Mouse (Mus musculus): Measurements from ENCODE around the gene Fscn3. TPM values are rescaled to one million over a fixed set of nuclear protein-coding genes. Genes with fewer than 3 reads are reported as not detected.
A peak's percentile ranks its signal among the peaks of the same experiment; 100 is the strongest.

Fscn3 gene
- polyA plus RNA-seq, 1 experiment: 0.05 TPM

DNA sequence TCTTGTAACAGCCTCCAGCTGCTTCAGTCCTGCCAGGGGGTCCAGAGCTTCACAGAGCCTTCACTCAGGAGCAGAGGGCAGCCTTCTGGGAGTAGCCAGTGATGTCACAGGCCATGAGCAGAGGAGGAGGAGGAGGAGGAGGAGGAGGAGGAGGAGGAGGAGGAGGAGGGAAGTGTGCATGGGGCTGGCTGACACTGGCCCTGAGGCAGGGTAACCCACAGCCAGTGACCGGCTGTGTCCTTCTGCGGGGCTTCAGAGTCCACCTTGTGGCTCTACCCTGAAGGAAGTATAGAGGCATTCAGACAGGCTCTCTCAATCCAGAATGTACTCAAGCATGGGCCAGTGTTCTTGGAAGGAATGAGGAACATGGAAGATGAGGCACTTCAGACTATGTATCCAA, 21.7 kb downstream of the Fscn3 start, which contains the start of gene Pax4:
Pax4 (minus strand) TSS at position 101 of the 400 bp plus-strand sequence.
- no peak for TF ChIP-seq POLR2A (IDR thresholded peaks at IDR 0.05; ENCODE audit: low read depth, low read length)
- TF ChIP-seq CTCF (conservative IDR thresholded peaks at IDR 0.05; ENCODE audit: insufficient read depth, insufficient read length, low read depth, low read length): no peak
- H3K27me3 ChIP-seq (replicated peaks; ENCODE audit: control insufficient read depth, insufficient read depth, low read length): no peaks in the 10 kb centered on the region
- no peak within 1 kb of the TSS for H3K4me3 ChIP-seq (ENCODE audit: insufficient read depth, low read depth, low read length)
- no peak for DNase-seq
- no peaks in the 10 kb centered on the region for H3K36me3 ChIP-seq (ENCODE audit: control insufficient read depth, insufficient read depth, low read length)
- no peak within 1 kb of the TSS for H3K27ac ChIP-seq (ENCODE audit: insufficient read depth, low read depth, low read length)
- H3K4me1 ChIP-seq (ENCODE audit: control insufficient read depth, insufficient read depth, low read length): no peaks in the 10 kb centered on the region
- 65% methylated on average over 2 of the region's 2 CpGs for WGBS

DNA sequence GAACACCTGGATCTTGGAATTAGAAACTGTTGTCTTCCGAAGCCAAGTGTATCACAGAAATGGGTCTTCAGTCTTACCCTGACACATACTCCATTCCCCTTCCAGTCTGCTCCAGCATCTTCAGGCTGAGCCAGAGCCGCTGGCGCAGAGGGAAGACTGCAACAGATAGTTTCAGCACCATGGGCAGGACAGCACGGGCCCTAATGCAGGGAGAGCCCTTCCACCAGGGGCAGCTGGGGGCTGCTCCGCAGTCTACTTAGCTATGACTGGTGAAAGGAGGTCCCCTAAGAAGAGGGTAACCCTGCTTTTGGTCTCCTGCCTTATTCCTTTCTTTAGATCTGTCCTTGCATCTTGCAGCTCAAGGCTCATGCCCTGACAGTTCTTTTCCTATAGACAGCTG, 22.9 kb downstream of the Fscn3 start:
- H3K27me3 ChIP-seq (replicated peaks; ENCODE audit: control insufficient read depth, insufficient read depth, low read length): no peaks in the 10 kb centered on the region
- no peaks in the 10 kb centered on the region for H3K36me3 ChIP-seq (ENCODE audit: control insufficient read depth, insufficient read depth, low read length)
- H3K4me1 ChIP-seq (ENCODE audit: control insufficient read depth, insufficient read depth, low read length): no peaks in the 10 kb centered on the region
- WGBS: 13% methylated on average over 5 of the region's 5 CpGs
- no peak for TF ChIP-seq POLR2A (IDR thresholded peaks at IDR 0.05; ENCODE audit: low read depth, low read length)
- no peak for DNase-seq
- no peak overlapping the region for H3K4me3 ChIP-seq (ENCODE audit: insufficient read depth, low read depth, low read length)
- H3K27ac ChIP-seq (ENCODE audit: insufficient read depth, low read depth, low read length): no peak overlapping the region

DNA sequence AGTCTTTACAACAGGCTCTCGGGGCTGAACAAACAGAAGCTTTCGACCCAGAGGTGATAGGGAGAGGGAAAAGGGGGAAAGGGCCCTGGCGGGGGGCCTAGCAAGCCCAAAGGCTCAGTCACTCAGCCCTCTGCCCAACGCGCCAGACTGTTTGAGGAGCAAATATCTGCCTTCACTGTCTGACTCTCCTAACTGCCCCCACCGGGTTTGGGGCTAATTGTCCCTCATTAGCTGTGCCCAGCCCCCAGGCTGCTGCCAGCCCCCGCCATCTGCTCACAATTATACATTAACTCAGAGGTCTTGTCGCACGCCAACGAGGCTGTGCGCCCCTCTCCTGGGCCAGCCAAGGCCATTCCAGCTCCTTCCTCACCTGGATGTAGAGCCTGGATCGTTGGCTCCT, 23.4 kb downstream of the Fscn3 start:
- Histone ChIP-seq H3K4me1 (ENCODE audit: control insufficient read depth, insufficient read depth, low read length) (no peaks in the 10 kb centered on the region), H3K27me3 (replicated peaks; ENCODE audit: control insufficient read depth, insufficient read depth, low read length) (no peaks in the 10 kb centered on the region), H3K4me3 (ENCODE audit: insufficient read depth, low read depth, low read length) (no peak overlapping the region), H3K36me3 (ENCODE audit: control insufficient read depth, insufficient read depth, low read length) (no peaks in the 10 kb centered on the region), H3K27ac (ENCODE audit: insufficient read depth, low read depth, low read length) (no peak overlapping the region)
- no peak for TF ChIP-seq POLR2A (IDR thresholded peaks at IDR 0.05; ENCODE audit: low read depth, low read length)
- TF ChIP-seq CTCF (conservative IDR thresholded peaks at IDR 0.05; ENCODE audit: insufficient read depth, insufficient read length, low read depth, low read length): no peak
- no peak for DNase-seq
- WGBS: 2% methylated on average over 12 of the region's 12 CpGs

DNA sequence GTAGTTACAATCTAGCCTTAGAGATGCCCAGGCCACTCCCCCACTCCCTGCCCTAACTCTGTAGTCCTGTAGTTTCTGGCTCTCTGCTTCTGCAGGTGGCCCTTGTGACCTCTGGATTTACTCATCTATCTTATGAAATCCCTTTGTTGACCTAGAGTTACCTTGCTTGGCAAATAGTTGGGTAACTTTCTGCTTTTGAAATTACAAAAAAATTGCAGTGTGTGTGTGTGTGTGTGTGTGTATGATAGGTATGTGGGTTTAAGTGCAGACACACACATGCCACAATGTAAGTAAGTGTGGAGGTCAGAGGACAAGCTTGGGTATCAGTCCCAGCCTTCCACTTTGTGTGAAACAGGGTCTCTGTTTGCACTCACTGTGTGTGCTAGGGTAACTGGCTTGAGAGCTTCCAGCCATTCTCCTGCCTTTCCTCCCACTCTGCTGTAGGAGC, 31.7 kb downstream of the Fscn3 start:
- Histone ChIP-seq H3K36me3 (ENCODE audit: control insufficient read depth, insufficient read depth, low read length) (no peaks in the 10 kb centered on the region), H3K27ac (ENCODE audit: insufficient read depth, low read depth, low read length) (no peak overlapping the region), H3K4me1 (ENCODE audit: control insufficient read depth, insufficient read depth, low read length) (no peaks in the 10 kb centered on the region), H3K4me3 (ENCODE audit: insufficient read depth, low read depth, low read length) (no peak overlapping the region), H3K27me3 (replicated peaks; ENCODE audit: control insufficient read depth, insufficient read depth, low read length) (no peaks in the 10 kb centered on the region)
- no peak for DNase-seq
- TF ChIP-seq CTCF (conservative IDR thresholded peaks at IDR 0.05; ENCODE audit: insufficient read depth, insufficient read length, low read depth, low read length): no peak
- no peak for TF ChIP-seq POLR2A (IDR thresholded peaks at IDR 0.05; ENCODE audit: low read depth, low read length)

DNA sequence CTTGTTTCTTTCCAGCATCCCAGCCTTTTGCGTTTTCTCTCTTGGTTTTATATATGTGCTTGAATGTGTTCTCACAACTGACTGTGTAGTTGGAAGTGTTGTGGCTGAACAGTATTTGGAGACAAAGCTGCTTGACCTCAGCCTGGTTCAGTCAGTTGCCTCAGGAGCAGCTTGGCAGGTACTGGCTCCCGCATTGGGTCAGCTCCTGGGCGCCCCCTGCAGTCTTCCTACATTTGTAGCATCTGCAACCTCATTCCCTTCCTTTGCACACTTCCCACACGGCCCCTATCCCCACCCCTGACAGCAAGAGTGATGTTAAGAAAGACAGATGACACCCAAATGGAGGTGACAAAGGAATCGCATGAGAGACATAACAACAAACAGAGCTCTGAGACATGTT, 32.9 kb downstream of the Fscn3 start:
- H3K4me3 ChIP-seq (ENCODE audit: insufficient read depth, low read depth, low read length): no peak overlapping the region
- no peaks in the 10 kb centered on the region for H3K4me1 ChIP-seq (ENCODE audit: control insufficient read depth, insufficient read depth, low read length)
- peak; percentile 78 for DNase-seq
- TF ChIP-seq CTCF (conservative IDR thresholded peaks at IDR 0.05; ENCODE audit: insufficient read depth, insufficient read length, low read depth, low read length): peak; percentile 80
- TF ChIP-seq POLR2A (IDR thresholded peaks at IDR 0.05; ENCODE audit: low read depth, low read length): no peak
- no peaks in the 10 kb centered on the region for H3K36me3 ChIP-seq (ENCODE audit: control insufficient read depth, insufficient read depth, low read length)
- no peaks in the 10 kb centered on the region for H3K27me3 ChIP-seq (replicated peaks; ENCODE audit: control insufficient read depth, insufficient read depth, low read length)
- WGBS: 5% methylated on average over 5 of the region's 5 CpGs
- H3K27ac ChIP-seq (ENCODE audit: insufficient read depth, low read depth, low read length): no peak overlapping the region

DNA sequence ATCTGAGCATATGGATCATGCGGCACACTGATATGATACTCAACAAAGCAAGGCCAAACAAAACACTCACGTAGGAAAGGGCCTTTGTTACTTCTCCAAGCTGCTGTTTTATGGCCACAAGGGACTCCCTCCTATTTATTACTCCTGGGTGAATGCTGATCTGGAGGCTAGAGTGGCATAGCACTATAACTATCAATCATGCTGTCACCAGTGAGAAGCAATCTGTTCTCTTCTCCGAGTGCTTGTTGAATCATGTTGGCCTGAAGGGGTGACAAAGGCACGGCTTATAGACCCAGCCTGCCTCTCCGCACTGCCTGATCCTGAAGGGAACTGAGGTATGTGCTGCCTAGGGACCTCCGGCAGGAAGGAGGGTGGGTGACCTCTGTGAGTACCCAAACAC, 37.0 kb downstream of the Fscn3 start:
- WGBS: 37% methylated on average over 6 of the region's 6 CpGs
- H3K4me3 ChIP-seq (ENCODE audit: insufficient read depth, low read depth, low read length): no peak overlapping the region
- DNase-seq: no peak
- H3K27me3 ChIP-seq (replicated peaks; ENCODE audit: control insufficient read depth, insufficient read depth, low read length): no peaks in the 10 kb centered on the region
- no peak overlapping the region for H3K27ac ChIP-seq (ENCODE audit: insufficient read depth, low read depth, low read length)
- no peaks in the 10 kb centered on the region for H3K4me1 ChIP-seq (ENCODE audit: control insufficient read depth, insufficient read depth, low read length)
- H3K36me3 ChIP-seq (ENCODE audit: control insufficient read depth, insufficient read depth, low read length): no peaks in the 10 kb centered on the region
- TF ChIP-seq POLR2A (IDR thresholded peaks at IDR 0.05; ENCODE audit: low read depth, low read length) (no peak), CTCF (conservative IDR thresholded peaks at IDR 0.05; ENCODE audit: insufficient read depth, insufficient read length, low read depth, low read length) (no peak)

DNA sequence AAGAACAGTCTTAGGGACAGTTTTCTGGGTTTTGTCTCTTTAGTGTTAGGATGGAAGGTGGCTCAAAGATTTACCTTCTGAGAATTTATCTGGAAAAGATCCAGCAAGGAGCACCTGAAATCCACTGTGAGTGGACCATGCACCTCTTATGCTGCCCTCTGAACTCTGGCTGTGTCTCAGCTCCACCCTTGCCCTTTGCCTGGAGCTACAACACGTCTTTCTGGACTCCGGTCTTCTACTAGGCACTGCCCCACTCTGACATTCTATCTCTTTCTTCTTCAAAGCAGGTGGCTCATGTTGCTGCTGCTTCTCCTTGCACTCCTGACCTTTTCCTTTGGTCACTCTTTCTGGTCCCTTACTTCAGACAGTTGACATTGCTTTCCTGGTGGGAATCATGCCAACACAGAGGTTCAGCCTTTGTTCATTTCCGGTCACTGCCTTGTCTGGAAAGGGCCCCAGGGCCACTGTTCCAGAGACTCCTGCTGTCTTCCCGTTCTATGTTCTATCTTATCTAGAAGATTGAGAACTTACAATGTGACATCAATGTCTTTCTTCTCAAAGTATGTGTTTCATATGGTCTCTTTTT, 42.5 kb downstream of the Fscn3 start:
- Histone ChIP-seq H3K4me3 (ENCODE audit: insufficient read depth, low read depth, low read length) (no peak overlapping the region), H3K27me3 (replicated peaks; ENCODE audit: control insufficient read depth, insufficient read depth, low read length) (no peaks in the 10 kb centered on the region), H3K27ac (ENCODE audit: insufficient read depth, low read depth, low read length) (0 out of 2 replicates have a peak overlapping the region, but pooled peaks have one; percentile 5)

More for the DNA sequence above, 42.5 kb downstream of the Fscn3 start:
- TF ChIP-seq POLR2A (IDR thresholded peaks at IDR 0.05; ENCODE audit: low read depth, low read length) (no peak), CTCF (conservative IDR thresholded peaks at IDR 0.05; ENCODE audit: insufficient read depth, insufficient read length, low read depth, low read length) (no peak)
- DNase-seq: peak; percentile 60
- H3K4me1 ChIP-seq (ENCODE audit: control insufficient read depth, insufficient read depth, low read length): peaks cover 4% of the 10 kb centered on the region; the same call in 1 of the 2 replicates
- WGBS: 25% methylated on average over 4 of the region's 4 CpGs
- no peaks in the 10 kb centered on the region for H3K36me3 ChIP-seq (ENCODE audit: control insufficient read depth, insufficient read depth, low read length)
